Comparison of ENCODE assay signal across 8 mouse cellular contexts in the genomic region with DNA sequence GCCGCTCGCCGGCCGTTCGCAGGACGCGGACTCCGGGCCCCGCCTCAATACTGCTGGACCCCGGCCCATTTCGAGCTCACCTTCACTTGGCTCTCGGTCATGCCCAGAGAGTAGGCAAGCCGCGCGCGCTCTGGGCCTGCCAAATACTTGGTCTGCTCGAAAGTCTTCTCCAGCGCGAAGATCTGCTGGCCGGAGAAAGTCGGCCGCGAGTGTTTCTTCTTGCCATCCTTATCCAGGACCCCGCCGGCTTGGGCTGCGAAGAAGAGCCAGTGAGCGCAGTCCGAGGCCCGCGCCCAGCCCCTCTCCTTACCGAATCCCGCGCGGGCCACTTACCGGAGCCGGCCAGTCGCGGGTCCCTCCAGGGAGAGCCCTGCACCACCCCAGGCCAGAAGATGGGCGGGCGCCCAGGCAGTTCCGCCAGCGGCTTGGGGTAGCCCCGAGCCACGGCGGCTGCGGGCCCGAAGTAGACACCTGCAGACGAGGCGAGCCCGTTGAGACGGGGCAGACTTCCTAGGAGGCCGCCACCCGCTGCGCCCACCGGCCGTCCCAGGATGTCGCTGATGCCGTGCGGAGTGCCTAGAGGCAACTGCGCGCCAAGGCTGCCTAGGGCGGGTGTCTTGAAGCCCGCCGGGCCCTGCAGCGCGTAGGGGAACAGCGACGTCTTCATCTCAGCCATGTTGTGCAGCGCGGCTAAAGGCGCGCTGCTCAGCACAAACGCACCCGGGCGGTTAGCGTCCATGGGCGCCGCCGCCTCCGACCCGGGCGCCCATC. TPM values are rescaled to one million over a fixed set of nuclear protein-coding genes. Genes with fewer than 3 reads are reported as not detected.
DNase-seq lines count a peak whose midpoint lies in the region; ATAC-seq and TF ChIP-seq lines count a peak whose summit lies in the region.

No protein-coding gene starts in this region.

- 0 out of 2 replicates have a peak, but pooled peaks cover 3% of the 10 kb centered on the region for H3K4me1 ChIP-seq in kidney, adult 2 months (ENCODE audit: control insufficient read depth, insufficient read depth, low read length)
- peaks cover 43% of the 10 kb centered on the region for H3K4me1 ChIP-seq in forebrain, embryonic 12.5 days
- H3K4me1 ChIP-seq in kidney, embryonic 16.5 days (ENCODE audit: insufficient read depth, low read length) = peaks cover 31% of the 10 kb centered on the region
- peaks cover 10% of the 10 kb centered on the region for H3K4me1 ChIP-seq in neural tube, embryonic 11.5 days (ENCODE audit: control insufficient read depth, insufficient read depth, low read length)

- no peaks in the 10 kb centered on the region for H3K9me3 ChIP-seq in forebrain, embryonic 12.5 days
- no peaks in the 10 kb centered on the region for H3K9me3 ChIP-seq in kidney, embryonic 16.5 days (ENCODE audit: low read length)
- no peaks in the 10 kb centered on the region for H3K9me3 ChIP-seq in neural tube, embryonic 11.5 days (ENCODE audit: control insufficient read depth, low read length)

- DNase-seq in kidney, adult 2 months = peak; percentile 5
- no peak for DNase-seq in kidney, postnatal 25 days
- DNase-seq in ZHBTc4 (ENCODE audit: low read depth, low spot score) = peak; percentile 82
- peak; percentile 57 for DNase-seq in neural tube, embryonic 11.5 days (ENCODE audit: low spot score)
- no peak for DNase-seq in frontal cortex, postnatal 10 days (ENCODE audit: low spot score in 2 of 2)
- DNase-seq in frontal cortex, postnatal 14 days (ENCODE audit: low spot score in 2 of 2) = no peak

- no peak for TF ChIP-seq POLR2A in kidney, adult 2 months (IDR thresholded peaks at IDR 0.05; ENCODE audit: low read depth, low read length)

- H3K27me3 ChIP-seq in kidney, adult 2 months (replicated peaks; ENCODE audit: control insufficient read depth, insufficient read depth, low read length) = peaks cover 3% of the 10 kb centered on the region
- peaks cover 100% of the 10 kb centered on the region for H3K27me3 ChIP-seq in forebrain, embryonic 12.5 days
- peaks cover 96% of the 10 kb centered on the region for H3K27me3 ChIP-seq in kidney, embryonic 16.5 days (ENCODE audit: insufficient read depth, low read length)
- peaks cover 100% of the 10 kb centered on the region for H3K27me3 ChIP-seq in neural tube, embryonic 11.5 days (ENCODE audit: control insufficient read depth, insufficient read depth, low read length)

- H3K36me3 ChIP-seq in kidney, adult 2 months (ENCODE audit: control insufficient read depth, insufficient read depth, low read length) = no peaks in the 10 kb centered on the region
- H3K36me3 ChIP-seq in forebrain, embryonic 12.5 days (replicated peaks) = no peaks in the 10 kb centered on the region
- peaks cover 11% of the 10 kb centered on the region; the same call in 1 of the 2 replicates for H3K36me3 ChIP-seq in kidney, embryonic 16.5 days (ENCODE audit: insufficient read depth, low read length)
- no peaks in the 10 kb centered on the region for H3K36me3 ChIP-seq in neural tube, embryonic 11.5 days (ENCODE audit: control insufficient read depth, insufficient read depth, low read length)

- ATAC-seq in forebrain, embryonic 12.5 days (ENCODE audit: low FRiP score) = peak; percentile 44
- peak; percentile 30; the same call in 1 of the 2 replicates for ATAC-seq in kidney, embryonic 16.5 days (ENCODE audit: low FRiP score, low TSS enrichment)
- peak; percentile 48 for ATAC-seq in neural tube, embryonic 11.5 days (ENCODE audit: insufficient read depth, low FRiP score, low TSS enrichment)

- no peak overlapping the region for H3K27ac ChIP-seq in kidney, adult 2 months (ENCODE audit: insufficient read depth, low read depth, low read length)
- no peak overlapping the region for H3K27ac ChIP-seq in forebrain, embryonic 12.5 days
- no peak overlapping the region for H3K27ac ChIP-seq in kidney, embryonic 16.5 days (ENCODE audit: low read length)
- H3K27ac ChIP-seq in neural tube, embryonic 11.5 days (ENCODE audit: low read depth, low read length) = no peak overlapping the region

- peak overlapping the region; percentile 44 for H3K9ac ChIP-seq in forebrain, embryonic 12.5 days
- H3K9ac ChIP-seq in kidney, embryonic 16.5 days (replicated peaks; ENCODE audit: low read length) = no peak overlapping the region
- H3K9ac ChIP-seq in neural tube, embryonic 11.5 days (ENCODE audit: low read length) = peak overlapping the region; percentile 26

- TF ChIP-seq CTCF in kidney, adult 2 months (conservative IDR thresholded peaks at IDR 0.05; ENCODE audit: insufficient read depth, insufficient read length, low read depth, low read length) = no peak

- H3K4me3 ChIP-seq in kidney, adult 2 months (ENCODE audit: insufficient read depth, low read depth, low read length) = no peak overlapping the region
- H3K4me3 ChIP-seq in forebrain, embryonic 12.5 days (replicated peaks) = peak overlapping the region; percentile 46
- H3K4me3 ChIP-seq in kidney, embryonic 16.5 days (ENCODE audit: low read length) = peak overlapping the region; percentile 46
- peak overlapping the region; percentile 40 for H3K4me3 ChIP-seq in neural tube, embryonic 11.5 days (ENCODE audit: low read depth, low read length)

- WGBS in kidney, adult 2 months = 1% methylated on average over 82 of the region's 82 CpGs
- WGBS in forebrain, embryonic 12.5 days = under 1% methylated on average over 82 of the region's 82 CpGs
- WGBS in kidney, embryonic 16.5 days = under 1% methylated on average over 75 of the region's 82 CpGs
- under 1% methylated on average over 79 of the region's 82 CpGs for WGBS in neural tube, embryonic 11.5 days

- peak overlapping the region; percentile 64 for H3K4me2 ChIP-seq in forebrain, embryonic 12.5 days
- H3K4me2 ChIP-seq in kidney, embryonic 16.5 days (replicated peaks; ENCODE audit: low read depth, low read length) = peak overlapping the region; percentile 59
- H3K4me2 ChIP-seq in neural tube, embryonic 11.5 days (ENCODE audit: low read depth) = peak overlapping the region; percentile 57

RNA-seq across cellular contexts. Expression of a gene that starts 0.6 kb away (rescaled TPM):
- 0.06 TPM in 1 of 2 replicates, not detected in the other for polyA plus RNA-seq in kidney, adult 2 months (2012; rRNA removed)
- polyA plus RNA-seq in forebrain, embryonic 12.5 days (2016; fragmentation: Nextera tagmentation; extraction: Ambion mirVana) = 5.9 and 8.4 TPM in 2 replicates
- polyA plus RNA-seq in kidney, embryonic 16.5 days (2015; fragmentation: Nextera tagmentation; extraction: Ambion mirVana) = not detected in 2 replicates
- 6.1 and 7.1 TPM in 2 replicates for polyA plus RNA-seq in neural tube, embryonic 11.5 days (2014; fragmentation: Nextera tagmentation; extraction: Ambion mirVana)

Comparison
In these comparisons a context has a peak if more than half of its experiments do, and no peak if none do; other contexts are left out.
1. DNase-seq: peak in kidney, adult 2 months (single experiment), ZHBTc4 (single experiment) and neural tube, embryonic 11.5 days (single experiment); none in kidney, postnatal 25 days (0 of 2), frontal cortex, postnatal 10 days (0 of 2) and frontal cortex, postnatal 14 days (0 of 2).
2. Peak in every context shown above with its lines, with median percentiles within 50 percentile points of each other: ATAC-seq and H3K4me2 ChIP-seq.